Mouse (Mus musculus) lung, postnatal 0 days (tissue): ENCODE data around the gene Nln.

Experiments used
- CTCF ChIP-seq: IDR thresholded peaks from 2 replicates; pipeline ENCODE4 v1.5.1; 2016; ENCODE audit warnings: antibody characterized with exemption, mild to moderate bottlenecking
- EP300 ChIP-seq: IDR thresholded peaks from 2 replicates; pipeline ENCODE4 v1.6.1; 2016; ENCODE audit warnings: antibody characterized with exemption, mild to moderate bottlenecking, control low read depth

- no peak for TF ChIP-seq CTCF
- TF ChIP-seq EP300, result no peak
These were observed 49.9 kb downstream of the Nln start for GRCm38 (mm10) chr13:104059536-104059935.
